Mouse (Mus musculus) heart, postnatal 0 days (tissue): ENCODE measurements around the gene Rab37.

ENCODE experiments used
- CTCF ChIP-seq: IDR thresholded peaks from 2 replicates; pipeline ENCODE4 v1.5.1; 2016; ENCODE audit warnings: antibody characterized with exemption, control low read depth, low read depth
- EP300 ChIP-seq: IDR thresholded peaks from 2 replicates; pipeline ENCODE4 v1.6.1; 2016; ENCODE audit warnings: antibody characterized with exemption, low read depth

DNA sequence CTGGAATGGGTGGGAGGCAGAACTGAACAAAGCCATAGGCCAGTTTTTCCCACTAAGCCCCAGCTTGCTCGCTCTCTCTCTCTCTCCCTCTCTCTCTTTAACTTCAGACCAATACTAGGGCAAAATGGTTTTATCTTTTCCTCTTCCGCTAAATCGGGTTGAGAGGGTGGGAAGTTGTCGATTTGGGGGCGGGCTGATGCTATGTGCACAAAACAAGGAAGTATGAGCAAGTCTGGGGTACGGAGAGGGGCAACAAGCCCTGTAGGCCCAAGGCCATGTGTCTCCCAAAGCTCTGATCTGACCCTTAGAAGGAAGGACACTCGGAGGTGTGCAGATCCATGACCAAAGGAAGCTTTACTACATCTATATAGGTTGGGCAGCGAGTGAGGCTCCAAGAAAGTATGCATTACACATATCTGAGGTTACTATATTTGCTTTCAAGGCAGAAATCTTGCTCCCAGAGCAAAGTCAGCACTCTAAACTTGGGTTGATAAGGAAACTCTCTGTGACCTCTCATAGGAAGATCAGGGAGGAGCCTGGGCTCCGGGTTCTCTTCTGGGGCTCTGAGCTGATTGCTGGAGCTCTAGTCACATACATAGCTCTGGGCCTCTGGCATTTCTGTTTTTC, 70.5 kb downstream of the Rab37 start:
- TF ChIP-seq EP300 (no peak), CTCF (no peak)
